Mouse (Mus musculus) v-Abl transformed pro-B cells (cell line): ENCODE data around the gene Marcksl1.

Experiments used
- in situ Hi-C, 2 experiments: fragments of 400-800 bp; cut with MboI; formaldehyde crosslinking; loops; one replicate each; pipeline ENCODE4 v1.15.1; 2025; ENCODE audit not compliant: unreplicated experiment in 2 of 2

Marcksl1 gene

DNA sequence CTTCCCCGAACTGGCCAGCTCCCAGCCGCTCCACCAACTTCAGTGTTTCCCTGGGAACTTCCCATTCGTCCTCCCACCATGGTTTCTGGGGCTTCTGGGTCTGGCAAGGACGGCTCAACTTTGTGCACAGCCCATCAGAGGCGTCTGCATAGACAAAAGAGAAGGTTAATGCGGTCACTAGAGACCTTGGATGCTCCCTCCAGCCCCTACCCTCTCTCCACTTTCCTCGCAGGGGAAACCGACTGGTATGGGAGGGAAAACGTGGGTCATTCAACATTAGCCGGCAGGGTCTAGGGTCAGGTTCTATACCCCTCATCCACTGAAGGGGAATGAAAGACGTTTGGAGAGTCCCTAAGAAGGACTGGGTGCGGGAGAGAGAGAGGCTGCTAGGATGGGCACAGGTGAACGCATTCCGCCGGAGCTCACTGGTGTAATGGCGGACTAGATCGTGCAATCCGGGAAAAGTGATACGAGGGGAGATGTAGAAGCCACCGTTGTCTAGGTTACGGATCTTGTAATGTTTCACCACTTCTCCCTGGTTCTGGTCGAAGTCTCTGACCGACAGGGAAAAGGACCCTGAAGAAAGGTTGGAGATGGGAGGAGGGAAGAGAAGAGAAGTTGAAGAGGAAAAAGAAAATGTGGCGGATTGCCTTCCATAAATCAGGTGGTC lies 42.6 kb downstream of the Marcksl1 start:
- in situ Hi-C loops: no loop called here

DNA sequence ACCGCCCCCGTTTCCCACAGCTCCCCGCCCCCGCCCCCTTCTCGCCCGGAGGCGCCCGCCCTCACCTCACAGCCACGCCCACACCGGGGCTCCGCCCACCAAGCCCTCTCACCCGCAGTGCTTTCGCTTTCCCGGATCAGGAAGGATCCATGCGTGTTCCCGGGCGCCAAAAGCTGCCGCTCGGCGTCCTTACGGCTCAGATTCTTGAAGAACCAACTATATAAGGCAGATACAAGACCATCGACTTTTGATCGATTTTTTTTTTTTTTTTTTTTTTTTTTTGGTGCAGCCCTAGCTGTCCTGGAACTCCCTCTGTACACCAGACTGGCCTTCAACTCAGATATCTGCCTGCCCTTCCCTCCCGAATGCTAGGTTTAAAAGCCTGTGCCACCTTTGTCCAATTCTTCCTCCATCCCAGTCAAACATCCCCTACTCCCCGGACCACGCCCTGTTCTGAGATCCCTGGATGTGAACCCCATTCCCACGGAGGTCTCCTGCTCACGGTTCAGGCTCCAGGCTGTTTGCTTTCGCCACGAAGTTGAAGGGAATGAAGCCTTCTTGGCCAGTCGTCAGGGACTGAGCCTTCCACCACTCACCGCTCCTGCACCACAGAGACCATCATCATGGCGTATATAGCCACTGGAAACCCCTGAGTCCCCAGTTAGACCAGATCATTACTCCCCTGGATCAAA lies 43.3 kb downstream of the Marcksl1 start:
- in situ Hi-C loops: no loop called here

DNA sequence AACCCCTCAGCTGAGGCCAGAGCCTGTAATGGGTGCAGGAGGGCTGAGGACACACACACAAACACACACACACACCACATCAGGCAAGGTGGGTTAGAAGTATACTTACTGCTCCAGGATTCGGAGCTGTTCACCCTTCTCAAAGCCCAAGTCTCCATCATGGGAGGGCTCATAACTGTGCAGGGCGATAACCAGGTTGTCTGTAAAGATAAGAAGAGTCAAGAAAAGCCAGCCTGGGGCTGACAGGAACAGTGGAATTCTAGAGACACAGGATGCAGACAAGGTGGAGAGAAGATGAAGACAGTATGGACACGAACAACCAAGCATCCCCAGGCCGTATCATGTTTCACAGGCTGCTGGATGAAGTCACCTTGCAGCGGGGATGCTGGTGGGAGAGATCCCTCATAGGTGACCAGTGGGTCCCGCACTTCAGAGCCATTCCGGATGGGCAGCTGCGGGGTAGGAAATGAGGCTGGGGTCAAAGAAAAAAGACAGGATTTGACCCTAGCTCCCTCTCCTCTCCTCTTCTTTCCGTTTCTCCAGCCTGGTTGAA lies 44.0 kb downstream of the Marcksl1 start:
- in situ Hi-C loops: no loop called here

DNA sequence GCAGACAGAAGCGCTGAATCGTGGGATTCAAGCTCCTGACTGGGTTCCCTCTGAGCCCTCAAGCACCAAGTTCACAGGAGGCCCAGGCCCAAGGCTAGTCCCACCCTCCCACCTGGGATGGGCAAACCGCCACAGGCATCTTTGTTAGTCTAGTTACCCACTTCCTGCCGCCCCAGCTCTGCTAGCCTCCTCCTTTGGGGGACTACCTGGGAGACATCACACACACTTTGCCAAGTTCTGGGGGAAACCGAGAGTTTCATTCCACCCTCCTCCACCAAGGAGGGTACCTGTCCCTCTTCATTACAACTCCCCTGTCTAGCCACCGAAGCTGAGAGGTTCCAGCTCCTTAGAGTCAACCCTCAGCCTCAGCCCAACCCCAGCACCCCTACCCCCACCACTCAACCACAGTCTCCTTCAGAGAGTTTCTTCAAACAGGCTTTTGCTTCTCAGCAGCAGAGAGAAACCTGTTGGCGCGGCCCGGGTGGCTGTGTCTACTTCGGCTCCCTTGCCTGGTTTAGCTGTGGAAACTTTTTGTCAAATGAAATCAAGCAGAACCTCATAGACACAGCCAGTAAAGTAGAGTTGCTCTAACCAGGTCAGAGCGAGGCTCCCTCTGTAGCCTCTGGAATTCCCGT lies 45.1 kb downstream of the Marcksl1 start:
- in situ Hi-C loops: no loop called here

DNA sequence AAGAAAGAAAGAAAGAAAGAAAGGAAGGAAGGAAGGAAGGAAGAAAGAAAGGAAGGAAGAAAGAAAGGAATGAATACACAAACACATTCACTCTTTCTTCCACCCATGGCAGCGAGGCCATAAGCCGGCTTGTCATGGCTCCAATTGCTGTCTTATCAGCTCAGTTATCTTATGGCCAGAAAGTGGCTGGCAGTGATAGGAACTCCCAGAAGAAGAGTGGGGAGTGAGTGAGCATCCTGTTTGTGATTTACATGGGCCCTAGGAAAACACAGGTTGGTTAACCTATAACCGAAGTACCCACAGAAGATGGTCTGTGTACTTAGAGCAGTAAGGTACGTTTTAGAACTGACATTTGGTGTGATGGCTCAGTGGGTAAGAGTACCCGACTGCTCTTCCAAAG lies 47.8 kb downstream of the Marcksl1 start:
- in situ Hi-C loops: no loop called here

DNA sequence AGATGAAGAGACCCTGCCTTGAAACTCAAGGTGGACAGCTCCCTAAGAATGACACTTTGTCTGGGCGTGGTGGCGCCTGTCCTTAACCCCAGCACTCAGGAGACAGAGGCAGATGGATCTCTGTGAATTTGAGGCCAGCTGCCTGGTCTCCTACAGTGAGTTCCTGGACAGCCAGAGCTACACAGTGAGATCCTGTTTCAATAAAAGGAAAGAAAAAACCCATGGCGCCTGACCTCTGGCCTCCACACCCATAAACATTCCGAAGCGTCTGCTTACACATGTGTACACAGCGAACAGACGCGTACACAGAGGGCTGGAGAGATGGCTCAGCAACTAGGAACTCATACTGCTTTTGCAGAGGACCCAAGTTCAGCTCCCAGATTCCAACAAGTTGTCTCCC lies 50.3 kb downstream of the Marcksl1 start:
- in situ Hi-C loops: no loop called here

DNA sequence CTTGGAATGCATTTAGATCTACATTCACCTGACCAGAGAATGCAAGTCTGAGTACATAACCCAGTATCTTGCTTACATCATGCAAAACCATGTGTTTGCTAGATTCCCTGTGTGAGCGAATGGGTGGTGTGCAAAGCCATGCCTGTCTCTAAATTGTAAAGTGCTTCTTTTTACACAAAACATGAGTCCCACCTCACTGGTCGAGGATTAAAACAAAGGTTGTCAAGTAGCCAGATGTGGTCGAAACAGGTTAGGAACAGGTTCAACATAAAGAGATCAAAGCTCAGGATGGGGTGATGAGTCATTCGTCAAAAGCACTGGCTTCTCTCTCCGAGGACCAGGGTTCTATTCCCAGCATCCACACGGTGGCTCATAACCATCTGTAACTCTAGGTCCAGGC lies 51.8 kb downstream of the Marcksl1 start:
- in situ Hi-C loops: no loop called here
